Mouse (Mus musculus) heart, embryonic 12.5 days (tissue): ENCODE data around the gene Ccdc116. TPM values are rescaled to one million over a fixed set of nuclear protein-coding genes. Genes with fewer than 3 reads are reported as not detected.
"Not testable (repeated sequence)": the region's sequence is repeated elsewhere in the genome, so short reads cannot be mapped to it uniquely, and the experiment has no call there.

Source experiments
- ATAC-seq: fragments of 200-750 bp; cut with Nextera tagmentation; 2 replicates; pipeline ENCODE4 v1.8.0; 2017; ENCODE audit warnings: moderate TSS enrichment, moderate library complexity; ENCODE audit not compliant: insufficient number of reproducible peaks, low FRiP score
- H3K27ac ChIP-seq: fragments of 300-500 bp; sonication (generic); 2 replicates; pipeline ENCODE4 v1.5.1; 2016; ENCODE audit warnings: mild to moderate bottlenecking, moderate library complexity; ENCODE audit not compliant: poor library complexity, severe bottlenecking
- H3K27me3 ChIP-seq: fragments of 300-500 bp; sonication (generic); replicated peaks from 2 replicates; pipeline ENCODE4 v1.6.1; 2016; ENCODE audit warnings: mild to moderate bottlenecking, moderate library complexity
- H3K36me3 ChIP-seq: fragments of 300-500 bp; sonication (generic); 2 replicates; pipeline ENCODE4 v1.6.1; 2016; ENCODE audit warnings: mild to moderate bottlenecking, moderate library complexity
- H3K4me1 ChIP-seq: fragments of 300-500 bp; sonication (generic); replicated peaks from 2 replicates; pipeline ENCODE4 v1.6.1; 2016; ENCODE audit warnings: mild to moderate bottlenecking
- H3K4me2 ChIP-seq: fragments of 300-500 bp; sonication (generic); 2 replicates; pipeline ENCODE4 v1.6.1; 2016; ENCODE audit warnings: mild to moderate bottlenecking, moderate library complexity
- H3K4me3 ChIP-seq: fragments of 300-500 bp; sonication (generic); 2 replicates; pipeline ENCODE4 v1.5.1; 2016; ENCODE audit warnings: mild to moderate bottlenecking
- H3K9ac ChIP-seq: fragments of 300-500 bp; sonication (generic); 2 replicates; pipeline ENCODE4 v1.6.1; 2016; ENCODE audit warnings: mild to moderate bottlenecking, moderate library complexity
- H3K9me3 ChIP-seq: fragments of 300-500 bp; sonication (generic); replicated peaks from 2 replicates; pipeline ENCODE4 v1.6.1; 2016; ENCODE audit warnings: mild to moderate bottlenecking, moderate library complexity
- WGBS: fragments of 180-500 bp; shearing (Covaris S2); methylation state at CpG from one replicate; pipeline ENCODE4 v1.1.7; 2016; 5-methylcytosine and 5-hydroxymethylcytosine counted together
- polyA plus RNA-seq: library from polyadenylated mRNA; unstranded; fragments of >200 nt; fragmentation: Nextera tagmentation; extraction: Ambion mirVana; gene quantifications from 2 replicates; pipeline ENCODE4 v1.2.1, GENCODE M21; 2016

Ccdc116 gene
- polyA plus RNA-seq = 0.27 and 0.33 TPM in 2 replicates

GRCm38 (mm10) chr16:17146772-17147235 is at the start of gene Ccdc116:
TSS of gene Ccdc116 (minus strand) at chr16:17147229.
- peak within 1 kb of the TSS; percentile 59 for H3K9ac ChIP-seq
- 0% methylated on average over 34 of the region's 34 CpGs for WGBS
- peaks cover 2% of the 10 kb centered on the region for H3K36me3 ChIP-seq
- peak within 1 kb of the TSS; percentile 78 for H3K4me2 ChIP-seq
- peaks cover 12% of the 10 kb centered on the region for H3K4me1 ChIP-seq
- H3K27me3 ChIP-seq = no peaks in the 10 kb centered on the region
- no peak within 1 kb of the TSS for H3K27ac ChIP-seq
- H3K4me3 ChIP-seq = peak within 1 kb of the TSS; percentile 47
- no peaks in the 10 kb centered on the region for H3K9me3 ChIP-seq
- peak; percentile 78 for ATAC-seq

DNA sequence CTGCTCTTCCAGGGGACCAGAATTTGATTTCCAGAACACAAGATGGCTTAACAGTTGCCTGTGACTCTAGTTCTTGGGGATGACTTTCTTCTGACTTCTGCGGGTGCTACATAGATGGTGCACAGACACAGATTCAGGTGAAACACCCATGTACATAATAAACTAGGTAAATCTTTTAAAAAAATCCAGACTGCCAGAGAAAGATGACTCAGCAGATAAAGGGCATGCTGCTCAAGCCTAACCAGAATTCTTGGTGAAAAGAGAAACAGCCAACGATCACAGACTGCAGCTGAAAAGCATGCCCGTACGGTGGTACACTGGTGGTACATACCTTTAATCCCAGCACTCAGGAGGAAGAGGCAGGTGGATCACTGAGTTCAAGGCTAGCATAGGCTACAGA is 46.8 kb upstream of the Ccdc116 start:
- Histone ChIP-seq H3K4me3 (no peak overlapping the region), H3K4me1 (peaks cover 15% of the 10 kb centered on the region; the same call in 1 of the 2 replicates), H3K27ac (no peak overlapping the region), H3K9ac (no peak overlapping the region), H3K9me3 (no peaks in the 10 kb centered on the region), H3K27me3 (no peaks in the 10 kb centered on the region), H3K36me3 (peaks cover 19% of the 10 kb centered on the region), H3K4me2 (no peak overlapping the region)
- ATAC-seq = no peak
- 91% methylated on average over 4 of the region's 4 CpGs for WGBS

- no peak overlapping the region for H3K27ac ChIP-seq
Measured at GRCm38 (mm10) chr16:17185475-17185874, 38.4 kb upstream of the Ccdc116 start.

GRCm38 (mm10) chr16:17183003-17183402 is 36.0 kb upstream of the Ccdc116 start:
- Histone ChIP-seq H3K36me3 (peaks cover 34% of the 10 kb centered on the region), H3K4me1 (peaks cover 20% of the 10 kb centered on the region), H3K4me2 (no peak overlapping the region), H3K4me3 (no peak overlapping the region), H3K9me3 (no peaks in the 10 kb centered on the region), H3K9ac (no peak overlapping the region), H3K27me3 (no peaks in the 10 kb centered on the region), H3K27ac (no peak overlapping the region)
- no peak for ATAC-seq
- WGBS = 78% methylated on average over 3 of the region's 3 CpGs

More at GRCm38 (mm10) chr16:17185475-17185874, 38.4 kb upstream of the Ccdc116 start:
- H3K4me3 ChIP-seq = no peak overlapping the region
- H3K9ac ChIP-seq = no peak overlapping the region
- H3K27me3 ChIP-seq = no peaks in the 10 kb centered on the region
- peaks cover 20% of the 10 kb centered on the region for H3K4me1 ChIP-seq
- no peak for ATAC-seq
- peaks cover 31% of the 10 kb centered on the region for H3K36me3 ChIP-seq
- no peaks in the 10 kb centered on the region for H3K9me3 ChIP-seq
- H3K4me2 ChIP-seq = no peak overlapping the region

DNA sequence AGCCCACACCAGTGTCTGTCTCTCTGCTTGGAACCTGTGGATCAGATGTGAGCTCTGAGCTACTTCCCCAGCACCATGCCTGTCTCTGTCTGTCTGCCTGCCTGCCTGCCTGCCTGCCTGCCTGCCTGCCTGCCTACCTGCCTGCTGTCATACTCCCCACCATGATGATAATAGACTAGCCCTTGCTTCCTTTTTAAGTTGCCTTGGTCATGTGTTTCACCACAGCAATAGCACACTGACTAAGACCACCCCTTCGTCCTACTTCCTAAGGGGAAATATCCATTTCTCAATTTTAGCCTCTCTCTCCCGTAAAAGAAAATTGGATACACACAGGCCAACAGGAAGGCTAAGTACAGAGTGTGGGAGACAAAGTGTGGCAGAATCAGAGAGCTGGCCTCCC is 35.1 kb upstream of the Ccdc116 start:
- ATAC-seq = no peak
- Histone ChIP-seq H3K27me3 (no peaks in the 10 kb centered on the region), H3K36me3 (peaks cover 34% of the 10 kb centered on the region), H3K4me2 (no peak overlapping the region), H3K4me3 (no peak overlapping the region), H3K9me3 (no peaks in the 10 kb centered on the region), H3K27ac (0 out of 2 replicates have a peak overlapping the region, but pooled peaks have one; percentile 9), H3K9ac (no peak overlapping the region), H3K4me1 (peaks cover 20% of the 10 kb centered on the region)
- WGBS = 79% methylated on average over 2 of the region's 2 CpGs

- WGBS = 74% methylated on average over 4 of the region's 4 CpGs
- H3K4me3 ChIP-seq = no peak overlapping the region
- no peaks in the 10 kb centered on the region for H3K9me3 ChIP-seq
- H3K36me3 ChIP-seq = peaks cover 30% of the 10 kb centered on the region
- H3K4me1 ChIP-seq = peaks cover 26% of the 10 kb centered on the region
- no peak for ATAC-seq
- no peaks in the 10 kb centered on the region for H3K27me3 ChIP-seq
- no peak overlapping the region for H3K9ac ChIP-seq
- no peak overlapping the region for H3K27ac ChIP-seq
- H3K4me2 ChIP-seq = no peak overlapping the region
Measured at GRCm38 (mm10) chr16:17181382-17181781, 34.4 kb upstream of the Ccdc116 start.

GRCm38 (mm10) chr16:17179706-17180105 is 32.7 kb upstream of the Ccdc116 start:
- no peaks in the 10 kb centered on the region for H3K9me3 ChIP-seq
- H3K4me2 ChIP-seq = no peak overlapping the region
- H3K36me3 ChIP-seq = peaks cover 30% of the 10 kb centered on the region
- no peak overlapping the region for H3K4me3 ChIP-seq
- H3K4me1 ChIP-seq = peaks cover 24% of the 10 kb centered on the region
- no peak overlapping the region for H3K27ac ChIP-seq
- 86% methylated on average over 3 of the region's 3 CpGs for WGBS
- H3K9ac ChIP-seq = no peak overlapping the region
- no peak for ATAC-seq
- no peaks in the 10 kb centered on the region for H3K27me3 ChIP-seq

GRCm38 (mm10) chr16:17177623-17178170 is 30.7 kb upstream of the Ccdc116 start:
- ATAC-seq = no peak
- H3K9ac ChIP-seq = no peak overlapping the region
- peaks cover 22% of the 10 kb centered on the region for H3K4me1 ChIP-seq
- H3K27me3 ChIP-seq = no peaks in the 10 kb centered on the region
- H3K4me3 ChIP-seq = no peak overlapping the region
- peaks cover 38% of the 10 kb centered on the region for H3K36me3 ChIP-seq
- no peaks in the 10 kb centered on the region for H3K9me3 ChIP-seq
- 89% methylated on average over 1 of the region's 1 CpGs for WGBS
- no peak overlapping the region for H3K27ac ChIP-seq
- H3K4me2 ChIP-seq = no peak overlapping the region

DNA sequence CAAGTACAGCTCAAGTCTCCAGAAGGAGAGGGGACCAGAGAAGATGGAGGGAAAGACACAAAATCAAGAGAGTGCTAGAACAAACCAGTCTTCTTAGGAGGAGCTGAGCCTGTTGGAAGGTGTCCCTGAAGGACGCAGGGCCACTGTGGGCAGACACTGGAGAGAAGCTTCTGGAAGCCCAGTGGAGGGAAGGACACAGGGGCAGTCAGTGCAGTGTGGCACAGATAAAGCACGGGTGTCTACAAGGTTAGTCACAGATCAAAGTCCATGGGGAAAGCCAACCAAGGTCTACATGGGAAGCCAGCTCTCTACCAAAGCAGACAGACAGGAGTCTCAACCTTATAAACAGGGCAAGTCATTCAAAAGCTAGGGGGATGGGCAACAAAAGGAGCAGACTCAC is 28.7 kb upstream of the Ccdc116 start:
- no peaks in the 10 kb centered on the region for H3K9me3 ChIP-seq

DNA sequence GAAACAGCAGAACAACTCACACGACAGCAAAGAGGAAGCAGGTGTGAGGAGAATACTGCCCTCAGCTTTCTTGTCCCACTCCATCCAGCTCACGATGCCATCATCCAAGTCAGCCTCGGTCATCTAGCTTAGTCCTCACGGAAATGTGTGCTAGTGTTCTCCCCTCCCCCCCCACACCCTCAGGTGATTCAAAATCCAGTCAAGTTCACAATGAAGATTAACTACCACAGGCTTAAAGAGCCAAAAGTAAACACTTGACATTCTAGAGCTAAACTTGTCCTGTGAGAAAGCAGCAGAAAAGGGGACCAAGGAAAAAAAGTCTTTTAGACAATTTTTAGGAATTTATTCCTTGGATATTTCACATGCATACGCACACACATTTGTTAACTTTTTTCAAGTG is 21.0 kb upstream of the Ccdc116 start:
- H3K4me2 ChIP-seq = no peak overlapping the region
- H3K36me3 ChIP-seq = peaks cover 68% of the 10 kb centered on the region
- no peaks in the 10 kb centered on the region for H3K27me3 ChIP-seq
- WGBS = 91% methylated on average over 5 of the region's 5 CpGs
- H3K9me3 ChIP-seq = no peaks in the 10 kb centered on the region
- H3K27ac ChIP-seq = no peak overlapping the region
- no peak for ATAC-seq
- H3K4me3 ChIP-seq = no peak overlapping the region
- no peaks in the 10 kb centered on the region for H3K4me1 ChIP-seq
- H3K9ac ChIP-seq = no peak overlapping the region

More for the DNA sequence above, 28.7 kb upstream of the Ccdc116 start:
- Histone ChIP-seq H3K27me3 (no peaks in the 10 kb centered on the region), H3K4me1 (peaks cover 7% of the 10 kb centered on the region), H3K9ac (no peak overlapping the region), H3K4me3 (no peak overlapping the region), H3K36me3 (peaks cover 54% of the 10 kb centered on the region), H3K27ac (no peak overlapping the region), H3K4me2 (no peak overlapping the region)
- WGBS = 78% methylated on average over 2 of the region's 2 CpGs
- ATAC-seq = no peak

- Histone ChIP-seq H3K27ac (no peak overlapping the region), H3K9me3 (no peaks in the 10 kb centered on the region), H3K4me2 (no peak overlapping the region), H3K9ac (no peak overlapping the region), H3K36me3 (peaks cover 60% of the 10 kb centered on the region), H3K27me3 (no peaks in the 10 kb centered on the region), H3K4me1 (no peaks in the 10 kb centered on the region), H3K4me3 (no peak overlapping the region)
- ATAC-seq = no peak
Measured at GRCm38 (mm10) chr16:17167179-17167578, 20.1 kb upstream of the Ccdc116 start.

- not testable (repeated sequence) for H3K27me3 ChIP-seq, H3K27ac ChIP-seq, H3K4me3 ChIP-seq, H3K4me1 ChIP-seq, H3K9me3 ChIP-seq, ATAC-seq, H3K9ac ChIP-seq, H3K4me2 ChIP-seq
- peaks cover 52% of the 10 kb centered on the region for H3K36me3 ChIP-seq
- 86% methylated on average over 1 of the region's 1 CpGs for WGBS
Measured at GRCm38 (mm10) chr16:17165478-17165877, 18.4 kb upstream of the Ccdc116 start.
